Mouse (Mus musculus) liver, embryonic 14.5 days (tissue): Measurements from ENCODE around the gene Nktr. TPM values are rescaled to one million over a fixed set of nuclear protein-coding genes. Genes with fewer than 3 reads are reported as not detected.

Experiments
- ATAC-seq: fragments of 200-750 bp; cut with Nextera tagmentation; 2 replicates; pipeline ENCODE4 v1.8.0; 2017; ENCODE audit warnings: moderate number of reproducible peaks, mild to moderate bottlenecking, moderate library complexity; ENCODE audit not compliant: insufficient read depth
- DNase-seq, 3 experiments: peaks; one replicate each; pipeline ENCODE4 v3.0.0-alpha.2; 2012 to 2013; ENCODE audit warnings: low read depth in 3 of 3, low spot score in 3 of 3
- H3K27ac ChIP-seq: fragments of 300-500 bp; sonication (generic); 2 replicates; pipeline ENCODE4 v1.5.1; 2014; ENCODE audit warnings: moderate library complexity, mild to moderate bottlenecking, control low read depth, inconsistent platforms
- H3K27me3 ChIP-seq: fragments of 300-500 bp; sonication (generic); 2 replicates; pipeline ENCODE4 v1.6.1; 2014; ENCODE audit warnings: mild to moderate bottlenecking, low read length, moderate library complexity; ENCODE audit not compliant: control insufficient read depth, insufficient read depth
- H3K36me3 ChIP-seq: fragments of 300-500 bp; sonication (generic); replicated peaks from 2 replicates; pipeline ENCODE4 v1.6.1; 2014; ENCODE audit warnings: low read depth; ENCODE audit not compliant: control insufficient read depth, insufficient read depth
- H3K4me1 ChIP-seq, 2 experiments: fragments of 200-500 bp in 1 of 2; fragments of 300-500 bp in 1 of 2; sonication (generic) in 1 of 2; replicated peaks; 2 replicates each; pipeline ENCODE4 v1.6.1; 2012 to 2014; ENCODE audit warnings: antibody characterized with exemption in 1 of 2, inconsistent platforms in 1 of 2, low read length in 1 of 2; ENCODE audit not compliant: control insufficient read depth in 2 of 2, insufficient read depth in 2 of 2
- H3K4me2 ChIP-seq: fragments of 300-500 bp; sonication (generic); 2 replicates; pipeline ENCODE4 v1.6.1; 2014; ENCODE audit warnings: low read depth, mild to moderate bottlenecking, control low read depth, moderate library complexity
- H3K4me3 ChIP-seq, 2 experiments: fragments of 200-500 bp in 1 of 2; fragments of 300-500 bp in 1 of 2; sonication (generic) in 1 of 2; 2 replicates each; pipeline ENCODE4 v1.5.1; 2012 to 2014; ENCODE audit warnings: low read depth in 2 of 2, low read length in 2 of 2, mild to moderate bottlenecking in 2 of 2, control low read depth in 1 of 2, inconsistent platforms in 1 of 2, moderate library complexity in 1 of 2; ENCODE audit not compliant: insufficient read depth in 1 of 2
- H3K9ac ChIP-seq: fragments of 300-500 bp; sonication (generic); replicated peaks from 2 replicates; pipeline ENCODE4 v1.6.1; 2014; ENCODE audit warnings: mild to moderate bottlenecking, control low read depth, moderate library complexity
- H3K9me3 ChIP-seq: fragments of 300-500 bp; sonication (generic); 2 replicates; pipeline ENCODE4 v1.6.1; 2016; ENCODE audit warnings: low read length, mixed read lengths; ENCODE audit not compliant: control insufficient read depth
- CTCF ChIP-seq: IDR thresholded peaks from 2 replicates; pipeline ENCODE4 v1.5.1; 2016; ENCODE audit warnings: antibody characterized with exemption, low read depth, control low read depth
- EP300 ChIP-seq: IDR thresholded peaks from 2 replicates; pipeline ENCODE4 v1.6.1; 2016; ENCODE audit warnings: antibody characterized with exemption, low read depth
- WGBS: fragments of 180-500 bp; shearing (Covaris S2); extraction: QIAGEN DNeasy Blood & Tissue Kit; methylation state at CpG from one replicate; pipeline ENCODE4 v1.1.7; 2014; ENCODE audit not compliant: insufficient replicate concordance; 5-methylcytosine and 5-hydroxymethylcytosine counted together
- polyA plus RNA-seq, 2 experiments: library from polyadenylated mRNA; depleted of rRNA in 1 of 2; stranded (reverse) in 1 of 2; unstranded in 1 of 2; fragments of >200 nt; fragmentation: Nextera tagmentation in 1 of 2; extraction: Ambion mirVana in 1 of 2; gene quantifications; 2 replicates each; pipeline versions ENCODE4 v1.2.1 to v1.2.3; 2012 to 2014

Nktr gene
- polyA plus RNA-seq, 2 experiments: 18.5 to 41.5 TPM

DNA sequence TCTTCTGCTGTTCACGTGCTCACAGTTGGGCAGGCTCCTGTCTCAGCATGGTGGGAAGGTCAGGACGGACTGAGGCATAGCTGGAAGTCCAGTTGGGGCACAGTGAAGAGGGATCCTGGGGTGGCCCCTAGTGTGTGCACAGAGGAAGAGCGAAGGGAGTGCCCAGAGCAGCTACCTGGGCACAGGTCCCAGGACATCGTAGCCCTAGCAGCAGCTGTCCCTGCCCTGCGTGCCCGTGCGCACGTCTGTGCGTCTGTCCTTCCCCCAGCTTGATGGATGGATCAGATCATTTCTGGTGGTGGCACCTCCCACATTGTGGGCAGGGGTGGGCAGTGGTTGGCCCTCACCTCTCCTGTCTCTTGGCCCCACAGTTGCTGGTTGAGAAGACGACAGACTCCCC lies 43.3 kb downstream of the Nktr start:
- DNase-seq (no peak), ATAC-seq (no peak)
- no peak overlapping the region for H3K4me2 ChIP-seq
- H3K27me3 ChIP-seq: peaks cover 33% of the 10 kb centered on the region
- no peaks in the 10 kb centered on the region for H3K36me3 ChIP-seq
- H3K9ac ChIP-seq: no peak overlapping the region
- WGBS: 78% methylated on average over 10 of the region's 10 CpGs
- no peak for TF ChIP-seq CTCF
- no peak for TF ChIP-seq EP300
- no peak overlapping the region for H3K4me3 ChIP-seq
- no peaks in the 10 kb centered on the region for H3K9me3 ChIP-seq
- 0 out of 4 replicates have a peak, but pooled peaks cover 0 to 3% of the 10 kb centered on the region in 2 experiments for H3K4me1 ChIP-seq
- H3K27ac ChIP-seq: no peak overlapping the region

- ATAC-seq (no peak), DNase-seq (no peak)
- H3K4me3 ChIP-seq: no peak overlapping the region
- TF ChIP-seq EP300 (no peak), CTCF (no peak)
- H3K4me1 ChIP-seq: 0 out of 4 replicates have a peak, but pooled peaks cover 0 to 3% of the 10 kb centered on the region in 2 experiments
- H3K27ac ChIP-seq: no peak overlapping the region
- no peak overlapping the region for H3K9ac ChIP-seq
- WGBS: 76% methylated on average over 25 of the region's 25 CpGs
- H3K27me3 ChIP-seq: peaks cover 33% of the 10 kb centered on the region
- no peak overlapping the region for H3K4me2 ChIP-seq
- no peaks in the 10 kb centered on the region for H3K36me3 ChIP-seq
- no peaks in the 10 kb centered on the region for H3K9me3 ChIP-seq
These were observed 43.8 kb downstream of the Nktr start for GRCm38 (mm10) chr9:121762761-121763160.

DNA sequence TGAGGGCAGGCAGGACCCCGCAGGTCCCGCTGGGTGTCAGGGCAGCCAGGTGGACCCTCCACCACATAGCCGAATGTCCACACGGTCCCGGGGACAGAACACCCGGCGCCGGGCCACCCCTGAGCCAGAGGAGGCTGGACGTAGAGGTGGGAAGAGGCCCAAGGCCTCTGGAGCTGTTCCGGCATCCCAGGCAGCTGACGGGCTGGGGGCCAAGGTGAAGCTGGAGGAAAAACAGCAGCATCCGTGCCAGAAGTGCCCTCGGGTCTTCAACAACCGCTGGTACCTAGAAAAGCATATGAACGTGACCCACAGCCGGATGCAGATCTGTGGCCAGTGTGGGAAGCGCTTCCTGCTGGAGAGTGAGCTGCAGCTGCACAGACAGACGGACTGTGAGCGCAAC lies 44.7 kb downstream of the Nktr start:
- H3K4me2 ChIP-seq: no peak overlapping the region
- peaks cover 28% of the 10 kb centered on the region for H3K27me3 ChIP-seq
- WGBS: 71% methylated on average over 19 of the region's 19 CpGs
- 0 out of 4 replicates have a peak, but pooled peaks cover 0 to 2% of the 10 kb centered on the region in 2 experiments for H3K4me1 ChIP-seq
- H3K9me3 ChIP-seq: no peaks in the 10 kb centered on the region
- no peaks in the 10 kb centered on the region for H3K36me3 ChIP-seq
- no peak for ATAC-seq
- TF ChIP-seq CTCF (no peak), EP300 (no peak)
- H3K27ac ChIP-seq: no peak overlapping the region
- no peak overlapping the region for H3K4me3 ChIP-seq
- H3K9ac ChIP-seq: no peak overlapping the region
- no peak for DNase-seq

DNA sequence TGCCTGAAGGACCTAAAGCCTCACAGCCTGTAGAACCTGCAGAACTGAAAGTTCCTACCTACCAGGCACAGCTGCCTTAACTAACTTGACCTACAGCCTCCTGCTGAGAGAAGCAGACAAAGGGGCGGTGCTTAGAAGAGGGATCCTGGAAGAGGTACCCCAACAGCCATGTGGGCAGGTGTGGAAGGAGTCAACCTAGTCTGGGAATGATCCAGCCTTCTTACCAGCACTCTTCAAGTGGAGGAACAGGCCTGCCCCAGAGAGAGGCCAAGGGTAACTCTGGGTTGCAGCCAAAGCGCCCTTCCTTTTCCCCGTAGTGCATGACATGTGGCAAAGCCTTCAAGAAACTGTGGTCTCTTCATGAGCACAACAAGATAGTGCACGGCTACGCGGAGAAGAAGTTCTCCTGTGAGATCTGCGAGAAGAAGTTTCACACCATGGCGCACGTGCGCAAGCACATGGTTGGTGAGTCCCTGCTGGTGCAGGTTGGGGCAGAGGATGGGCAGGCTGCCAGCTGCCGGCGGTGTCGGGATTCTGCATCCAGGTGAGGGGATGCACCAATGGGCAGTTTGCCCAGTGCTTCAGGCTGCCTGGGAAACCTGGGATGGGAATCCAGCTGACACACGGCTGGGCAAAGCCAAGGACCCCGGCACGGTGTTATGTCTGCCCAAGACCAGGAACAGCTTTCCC lies 46.3 kb downstream of the Nktr start:
- Histone ChIP-seq H3K4me3 (no peak overlapping the region), H3K27ac (no peak overlapping the region), H3K4me2 (no peak overlapping the region), H3K4me1 (no peaks in the 10 kb centered on the region), H3K36me3 (no peaks in the 10 kb centered on the region), H3K27me3 (peaks cover 12% of the 10 kb centered on the region), H3K9me3 (no peaks in the 10 kb centered on the region), H3K9ac (no peak overlapping the region)
- DNase-seq (no peak), ATAC-seq (no peak)
- TF ChIP-seq EP300 (no peak), CTCF (no peak)
- WGBS: 79% methylated on average over 16 of the region's 16 CpGs

GRCm38 (mm10) chr9:121772412-121772811 lies 53.4 kb downstream of the Nktr start:
- no peak overlapping the region for H3K4me2 ChIP-seq
- H3K9ac ChIP-seq: no peak overlapping the region
- ATAC-seq (no peak), DNase-seq (no peak)
- WGBS: 44% methylated on average over 5 of the region's 5 CpGs
- no peaks in the 10 kb centered on the region for H3K9me3 ChIP-seq
- H3K4me1 ChIP-seq: no peaks in the 10 kb centered on the region
- TF ChIP-seq EP300: no peak
- no peak for TF ChIP-seq CTCF
- peaks cover 5% of the 10 kb centered on the region for H3K27me3 ChIP-seq
- no peaks in the 10 kb centered on the region for H3K36me3 ChIP-seq
- no peak overlapping the region for H3K27ac ChIP-seq
- no peak overlapping the region for H3K4me3 ChIP-seq
